Mouse (Mus musculus) left cerebral cortex, postnatal 10 days (tissue): Measurements from ENCODE around the gene Lpin2. TPM values are rescaled to one million over a fixed set of nuclear protein-coding genes. Genes with fewer than 3 reads are reported as not detected.

Source experiments
- DNase-seq, 2 experiments: peaks; one replicate each; pipeline ENCODE4 v3.0.0; 2021 to 2022; ENCODE audit warnings: low spot score in 2 of 2, mixed read lengths in 1 of 2; ENCODE audit errors: extremely low spot score in 1 of 2
- intact Hi-C: fragments of 180-260 bp; cut with DNase I; formaldehyde crosslinking; loops from one replicate; pipeline ENCODE4 v1.15.1; 2025
- total RNA-seq, 2 experiments: library from RNA; stranded (reverse); gene quantifications; 2 replicates each; pipeline ENCODE4 v1.2.3; 2021

Gene Lpin2
- total RNA-seq, 2 experiments from 2014 or later = 78.8 to 85.9 TPM

GRCm38 (mm10) chr17:71277701-71278491, 95.5 kb downstream of the Lpin2 start:
- DNase-seq = no peak
- intact Hi-C loops = no loop called here

GRCm38 (mm10) chr17:71282716-71283115, 100.4 kb downstream of the Lpin2 start:
- intact Hi-C loops = no loop called here
- no peak for DNase-seq

- peak in 1 of 2 experiments; percentile 59 for DNase-seq
Measured at GRCm38 (mm10) chr17:71283237-71283636, 100.9 kb downstream of the Lpin2 start.

GRCm38 (mm10) chr17:71284890-71285289, 102.5 kb downstream of the Lpin2 start:
- DNase-seq = no peak
- intact Hi-C loops = no loop called here

More at GRCm38 (mm10) chr17:71283237-71283636, 100.9 kb downstream of the Lpin2 start:
- intact Hi-C loops = no loop called here

- intact Hi-C loops = no loop called here
- DNase-seq = no peak
Measured at GRCm38 (mm10) chr17:71285929-71286328, 103.6 kb downstream of the Lpin2 start.

GRCm38 (mm10) chr17:71287586-71287985, 105.2 kb downstream of the Lpin2 start:
- no peak for DNase-seq
- intact Hi-C loops = no loop called here

- no peak for DNase-seq
- intact Hi-C loops = no loop called here
Measured at GRCm38 (mm10) chr17:71288145-71288758, 105.9 kb downstream of the Lpin2 start.

- DNase-seq = no peak
- intact Hi-C loops = no loop called here
Measured at GRCm38 (mm10) chr17:71288808-71289548, 106.6 kb downstream of the Lpin2 start.

- DNase-seq = no peak
Measured at GRCm38 (mm10) chr17:71289572-71290176, 107.3 kb downstream of the Lpin2 start.

GRCm38 (mm10) chr17:71290486-71291410, 108.4 kb downstream of the Lpin2 start:
- intact Hi-C loops = no loop called here

More at GRCm38 (mm10) chr17:71289572-71290176, 107.3 kb downstream of the Lpin2 start:
- intact Hi-C loops = no loop called here

GRCm38 (mm10) chr17:71291897-71292420, 109.6 kb downstream of the Lpin2 start:
- DNase-seq = no peak
- intact Hi-C loops = no loop called here

More at GRCm38 (mm10) chr17:71290486-71291410, 108.4 kb downstream of the Lpin2 start:
- no peak for DNase-seq

GRCm38 (mm10) chr17:71292897-71293296, 110.5 kb downstream of the Lpin2 start:
- intact Hi-C loops = no loop called here
- DNase-seq = no peak

- intact Hi-C loops = no loop called here
- no peak for DNase-seq
Measured at GRCm38 (mm10) chr17:71294570-71294969, 112.2 kb downstream of the Lpin2 start.

Other genes with a start within 250 kb of the Lpin2 start
- 1 to 10 TPM; 3.4 to 3.9 TPM for gene Myom1, start 179.9 kb upstream of the Lpin2 start, total RNA-seq
- 10 to 100 TPM; 45.1 to 47.8 TPM for gene Myl12a, start 179.7 kb upstream of the Lpin2 start, total RNA-seq
- 1 to 10 TPM; 2.4 to 2.7 TPM for gene Emilin2, start 129.4 kb downstream of the Lpin2 start, total RNA-seq